Mouse (Mus musculus) CD4-positive, CD25-positive, alpha-beta regulatory T cell, adult 2 months (primary cell): Measurements from ENCODE around the gene Nlk.
"Not testable (repeated sequence)": the region's sequence is repeated elsewhere in the genome, so short reads cannot be mapped to it uniquely, and the experiment has no call there.

Source experiments
- DNase-seq: peaks from one replicate; pipeline ENCODE4 v3.0.0-alpha.2; 2012; ENCODE audit warnings: low read depth, low spot score

Nlk gene

DNA sequence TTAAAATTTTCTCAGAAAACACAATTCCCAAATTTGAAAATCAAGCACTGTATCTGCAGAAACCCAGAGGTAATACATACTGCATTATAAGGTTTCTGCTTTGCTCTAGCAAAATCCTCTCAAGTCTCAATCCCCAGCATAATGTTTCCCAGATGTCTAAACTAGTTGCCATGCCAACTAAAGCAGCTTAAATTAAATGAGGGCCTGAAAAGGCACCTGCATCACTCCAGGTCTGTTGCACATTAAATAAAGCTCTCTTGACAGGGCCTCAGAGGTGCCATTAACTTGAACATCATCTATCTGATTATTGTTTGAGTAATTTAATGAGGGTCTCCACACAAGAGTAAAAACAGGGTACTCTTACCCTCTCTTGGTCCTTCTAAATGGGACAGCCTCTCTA is 100.4 kb downstream of the Nlk start:
- DNase-seq, result no peak

GRCm38 (mm10) chr11:78595773-78596172 is 101.4 kb downstream of the Nlk start:
- DNase-seq, result no peak

- no peak for DNase-seq
Measured at GRCm38 (mm10) chr11:78594271-78594964, 102.8 kb downstream of the Nlk start.

GRCm38 (mm10) chr11:78587677-78588076 is 109.5 kb downstream of the Nlk start:
- not testable (repeated sequence) for DNase-seq

DNA sequence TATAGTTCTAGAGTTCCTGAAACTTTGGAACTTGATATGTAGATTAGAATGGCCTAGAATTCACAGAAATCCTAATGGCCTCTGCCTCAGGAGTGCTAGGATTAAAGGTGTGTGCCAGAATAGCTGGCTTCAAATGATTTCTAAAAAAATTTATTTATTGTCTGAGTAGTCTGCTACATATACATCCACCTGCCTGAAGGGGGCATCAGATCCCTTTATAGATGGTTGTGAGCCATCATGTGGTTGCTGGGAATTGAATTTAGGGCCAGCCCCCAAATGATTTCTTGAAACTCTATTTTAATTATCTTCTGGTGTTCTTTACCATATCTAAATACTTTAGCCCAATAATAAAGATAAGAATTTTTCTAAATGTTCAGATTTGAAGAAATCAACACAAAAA is 111.1 kb downstream of the Nlk start:
- peak; percentile 54 for DNase-seq

- no peak for DNase-seq
Measured at GRCm38 (mm10) chr11:78582848-78583247, 114.3 kb downstream of the Nlk start.

GRCm38 (mm10) chr11:78574975-78575374 is 122.2 kb downstream of the Nlk start:
- no peak for DNase-seq

- DNase-seq, result no peak
Measured at GRCm38 (mm10) chr11:78574536-78574935, 122.6 kb downstream of the Nlk start.

- DNase-seq, result not testable (repeated sequence)
Measured at GRCm38 (mm10) chr11:78574031-78574430, 123.1 kb downstream of the Nlk start.

- no peak for DNase-seq
Measured at GRCm38 (mm10) chr11:78571854-78572253, 125.3 kb downstream of the Nlk start.

DNA sequence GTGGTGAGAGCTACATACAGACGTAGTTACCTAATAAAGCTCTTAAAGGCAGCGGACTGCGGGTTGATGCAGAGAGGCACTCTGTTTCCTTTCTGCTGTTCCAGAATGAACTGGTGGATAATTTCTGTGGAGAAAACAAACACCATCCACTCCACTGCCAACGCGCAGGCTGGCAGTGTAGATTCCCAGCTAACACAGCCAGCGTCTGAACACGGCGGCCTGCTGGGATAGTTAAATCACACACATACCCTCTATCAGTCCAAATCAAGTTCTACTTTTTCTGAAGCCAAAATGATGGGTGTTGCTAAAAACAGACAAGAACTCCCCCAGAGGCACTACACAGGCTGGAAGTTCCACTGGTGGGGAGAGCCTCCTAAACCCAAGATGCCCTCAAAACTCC is 125.7 kb downstream of the Nlk start:
- no peak for DNase-seq

DNA sequence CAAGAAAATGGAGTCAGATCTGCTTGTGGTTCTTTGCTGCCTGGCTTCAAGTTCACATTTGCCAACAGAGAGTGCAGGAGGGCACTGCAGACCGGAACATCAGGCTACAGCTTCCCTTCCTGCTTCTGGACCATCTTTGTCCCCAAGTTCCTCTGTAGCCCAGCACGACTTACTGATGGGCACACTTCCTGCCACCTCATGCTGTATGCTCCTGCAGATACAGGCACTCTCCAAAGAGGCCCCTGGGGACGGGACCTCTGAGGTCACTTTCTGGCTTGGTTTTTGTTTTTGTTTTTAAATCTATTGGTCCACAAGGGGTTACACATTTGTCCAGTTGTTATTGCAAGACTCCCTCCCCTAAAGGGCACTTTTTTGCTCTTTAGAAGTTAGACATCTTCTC is 127.4 kb downstream of the Nlk start:
- no peak for DNase-seq

- no peak for DNase-seq
Measured at GRCm38 (mm10) chr11:78568827-78569226, 128.3 kb downstream of the Nlk start.

GRCm38 (mm10) chr11:78567614-78568013 is 129.6 kb downstream of the Nlk start:
- DNase-seq, result no peak

DNA sequence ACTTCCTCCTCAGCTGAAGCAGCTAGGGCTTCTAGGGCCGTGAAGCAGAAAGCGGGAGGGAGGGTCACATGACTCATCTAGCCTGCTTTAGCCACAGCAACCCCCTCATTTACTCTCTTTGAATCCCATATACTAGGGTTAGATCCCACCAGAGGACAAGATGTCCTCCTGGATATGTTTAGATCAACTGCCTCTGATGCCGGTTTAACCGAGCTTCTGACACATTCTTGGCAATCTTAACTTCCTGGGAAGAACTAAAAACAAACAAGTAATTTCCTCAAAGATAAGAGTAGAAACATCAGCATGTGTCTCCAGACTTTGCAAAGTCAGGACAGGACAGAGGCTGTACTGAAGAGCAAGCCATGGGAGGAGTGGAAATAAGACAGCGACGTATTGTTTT is 130.4 kb downstream of the Nlk start:
- DNase-seq, result no peak

GRCm38 (mm10) chr11:78560447-78560846 is 136.7 kb downstream of the Nlk start:
- peak; percentile 83 for DNase-seq

DNA sequence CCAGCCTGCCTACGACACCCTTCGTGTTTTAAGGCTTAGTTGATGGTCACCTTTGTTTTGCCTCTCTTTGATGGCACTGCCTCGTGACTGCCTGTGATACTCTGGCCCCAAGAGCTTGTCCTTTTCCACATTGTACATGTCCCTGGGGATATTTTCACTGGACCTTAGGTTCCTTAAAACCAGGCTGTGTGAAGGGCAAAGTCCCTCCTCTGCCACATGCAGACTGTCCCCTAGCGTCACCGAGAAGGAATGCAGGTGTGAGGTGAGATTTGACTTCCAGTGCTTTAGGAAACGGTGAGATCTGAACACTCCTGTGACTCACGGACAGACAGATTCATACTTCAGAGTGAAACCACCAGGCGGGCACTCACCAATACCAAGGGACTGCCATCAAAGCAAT is 139.9 kb downstream of the Nlk start:
- DNase-seq, result no peak

GRCm38 (mm10) chr11:78556070-78556469 is 141.1 kb downstream of the Nlk start:
- DNase-seq, result no peak

GRCm38 (mm10) chr11:78555623-78556022 is 141.6 kb downstream of the Nlk start:
- no peak for DNase-seq

GRCm38 (mm10) chr11:78551059-78551398 is 146.1 kb downstream of the Nlk start:
- no peak for DNase-seq

DNA sequence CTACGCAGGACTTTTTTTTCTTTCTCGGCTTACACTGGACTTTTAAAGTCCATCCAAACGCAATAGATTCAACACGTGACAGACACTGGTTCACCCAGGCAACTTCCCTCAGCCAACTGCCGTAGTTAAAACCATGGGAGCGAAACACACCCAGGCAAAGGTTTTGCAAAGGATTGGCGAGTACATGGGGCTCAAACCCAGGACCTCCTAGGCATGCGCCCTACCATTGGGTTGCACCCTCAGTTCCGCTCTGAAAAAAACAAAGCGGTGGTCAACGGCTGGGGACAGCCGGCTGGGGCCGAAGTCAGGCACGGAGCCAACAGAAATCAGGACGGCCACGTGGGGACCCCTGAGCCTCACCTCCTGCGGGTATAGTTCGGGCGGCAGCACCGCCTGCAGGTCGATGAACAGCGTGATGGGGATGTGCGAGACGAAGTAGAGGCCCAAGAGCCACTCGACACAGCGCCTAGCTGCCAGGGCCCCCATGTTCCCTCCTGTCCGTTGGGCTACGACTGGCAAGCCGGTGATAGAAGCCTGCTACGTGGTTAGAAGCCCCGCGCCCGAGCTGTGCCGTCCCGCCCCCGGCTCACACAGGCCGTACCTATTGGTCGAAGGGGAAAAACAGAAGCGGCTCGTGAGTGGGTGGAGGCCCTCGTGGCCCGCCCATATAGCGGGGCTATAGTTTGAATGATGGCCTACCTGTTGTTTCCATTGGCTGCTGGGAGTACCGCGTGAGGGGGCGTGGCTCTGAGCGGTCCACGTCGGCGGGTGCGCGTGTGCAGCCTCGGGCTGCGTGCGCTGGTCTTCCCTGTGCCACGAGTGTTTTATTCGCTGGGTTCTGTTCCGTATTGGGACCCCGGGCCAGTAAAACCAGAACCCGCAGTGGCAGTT is 146.8 kb downstream of the Nlk start, which contains the start of gene Tmem97:
Gene Tmem97, minus strand, starts transcription at position 610 of the 891 bp plus-strand sequence.
- peak; percentile 97 for DNase-seq

DNA sequence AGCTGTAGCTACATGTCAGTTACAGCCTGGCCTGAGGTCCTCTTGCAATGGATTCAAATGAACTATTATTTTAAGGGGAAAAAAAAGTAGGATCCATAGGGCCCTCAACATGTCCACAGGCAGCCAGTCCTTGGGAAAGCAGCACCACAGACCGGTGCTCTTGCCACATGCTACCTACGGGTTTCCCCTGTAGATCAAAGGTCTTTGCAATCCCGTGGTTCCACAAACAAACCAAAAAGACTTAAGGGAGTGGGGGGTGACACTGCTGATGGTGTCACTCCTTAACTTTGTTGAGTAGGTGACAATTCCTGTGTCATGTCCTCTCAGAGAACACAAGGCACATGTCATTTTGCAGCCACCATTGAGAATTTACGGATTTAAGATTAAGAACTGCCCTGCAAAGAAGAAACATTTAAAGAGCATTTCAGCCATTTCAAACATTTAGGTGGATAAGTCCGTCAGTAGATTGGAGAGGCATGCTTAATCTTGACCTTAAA is 147.6 kb downstream of the Nlk start:
- peak; percentile 20 for DNase-seq
